Mouse (Mus musculus) forebrain, embryonic 16.5 days (tissue): ENCODE measurements around the gene Tymp. TPM values are rescaled to one million over a fixed set of nuclear protein-coding genes. Genes with fewer than 3 reads are reported as not detected.
A peak's percentile ranks its signal among the peaks of the same experiment; 100 is the strongest.

Experiments used
- ATAC-seq: fragments of 200-750 bp; cut with Nextera tagmentation; 2 replicates; pipeline ENCODE4 v1.8.0; 2017; ENCODE audit warnings: mild to moderate bottlenecking, moderate library complexity
- H3K27ac ChIP-seq: fragments of 300-500 bp; sonication (generic); 2 replicates; pipeline ENCODE4 v1.5.1; 2014; ENCODE audit warnings: low read length, control low read depth
- H3K27me3 ChIP-seq: fragments of 300-500 bp; sonication (generic); replicated peaks from 2 replicates; pipeline ENCODE4 v1.6.1; 2014; ENCODE audit warnings: low read length; ENCODE audit not compliant: control insufficient read depth, insufficient read depth
- H3K36me3 ChIP-seq: fragments of 300-500 bp; sonication (generic); 2 replicates; pipeline ENCODE4 v1.6.1; 2014; ENCODE audit not compliant: control insufficient read depth, insufficient read depth
- H3K4me1 ChIP-seq: fragments of 300-500 bp; sonication (generic); replicated peaks from 2 replicates; pipeline ENCODE4 v1.6.1; 2014; ENCODE audit warnings: low read length; ENCODE audit not compliant: control insufficient read depth, insufficient read depth
- H3K4me2 ChIP-seq: fragments of 300-500 bp; sonication (generic); 2 replicates; pipeline ENCODE4 v1.6.1; 2014; ENCODE audit warnings: mild to moderate bottlenecking, low read length, control low read depth
- H3K4me3 ChIP-seq: fragments of 300-500 bp; sonication (generic); replicated peaks from 2 replicates; pipeline ENCODE4 v1.5.1; 2014; ENCODE audit warnings: mild to moderate bottlenecking, low read length, control low read depth
- H3K9ac ChIP-seq: fragments of 300-500 bp; sonication (generic); replicated peaks from 2 replicates; pipeline ENCODE4 v1.6.1; 2014; ENCODE audit warnings: low read depth, low read length, control low read depth
- H3K9me3 ChIP-seq: fragments of 300-500 bp; sonication (generic); 2 replicates; pipeline ENCODE4 v1.6.1; 2016; ENCODE audit warnings: low read length; ENCODE audit not compliant: control insufficient read depth
- WGBS: fragments of 180-500 bp; shearing (Covaris S2); extraction: QIAGEN DNeasy Blood & Tissue Kit; methylation state at CpG from one replicate; pipeline ENCODE4 v1.1.7; 2014; 5-methylcytosine and 5-hydroxymethylcytosine counted together
- polyA plus RNA-seq: library from polyadenylated mRNA; unstranded; fragments of >200 nt; fragmentation: Nextera tagmentation; extraction: Ambion mirVana; gene quantifications from 2 replicates; pipeline ENCODE4 v1.2.1, GENCODE M21; 2015

Tymp gene
- polyA plus RNA-seq, 1 experiment from 2014 or later: 2.6 TPM

GRCm38 (mm10) chr15:89377362-89377761, 523 bp upstream of the Tymp start:
- 7% methylated on average over 18 of the region's 18 CpGs for WGBS
- H3K27ac ChIP-seq: no peak overlapping the region
- no peak overlapping the region for H3K9ac ChIP-seq
- H3K4me1 ChIP-seq: peaks cover 27% of the 10 kb centered on the region
- H3K4me3 ChIP-seq: no peak overlapping the region
- peaks cover 40% of the 10 kb centered on the region for H3K27me3 ChIP-seq
- no peak overlapping the region for H3K4me2 ChIP-seq
- peaks cover 4% of the 10 kb centered on the region for H3K36me3 ChIP-seq
- no peak for ATAC-seq
- H3K9me3 ChIP-seq: no peaks in the 10 kb centered on the region

- H3K27ac ChIP-seq: no peak overlapping the region
- peaks cover 27% of the 10 kb centered on the region for H3K4me1 ChIP-seq
- no peak overlapping the region for H3K4me3 ChIP-seq
- H3K27me3 ChIP-seq: peaks cover 40% of the 10 kb centered on the region
- peaks cover 13% of the 10 kb centered on the region for H3K36me3 ChIP-seq
- WGBS: 83% methylated on average over 7 of the region's 7 CpGs
- no peak for ATAC-seq
- H3K4me2 ChIP-seq: no peak overlapping the region
- no peak overlapping the region for H3K9ac ChIP-seq
- H3K9me3 ChIP-seq: no peaks in the 10 kb centered on the region
These were observed 799 bp downstream of the Tymp start for GRCm38 (mm10) chr15:89376040-89376439.

- 91% methylated on average over 17 of the region's 17 CpGs for WGBS
- peaks cover 27% of the 10 kb centered on the region for H3K4me1 ChIP-seq
- no peaks in the 10 kb centered on the region for H3K9me3 ChIP-seq
- peaks cover 37% of the 10 kb centered on the region for H3K27me3 ChIP-seq
- H3K36me3 ChIP-seq: peaks cover 21% of the 10 kb centered on the region
- H3K27ac ChIP-seq: no peak overlapping the region
- H3K4me2 ChIP-seq: no peak overlapping the region
- H3K9ac ChIP-seq: no peak overlapping the region
- ATAC-seq: no peak
- H3K4me3 ChIP-seq: no peak overlapping the region
These were observed 1.9 kb downstream of the Tymp start for GRCm38 (mm10) chr15:89374801-89375534.

- no peak for ATAC-seq
- H3K4me3 ChIP-seq: peak overlapping the region; percentile 89
- WGBS: 45% methylated on average over 9 of the region's 9 CpGs
These were observed 2.5 kb downstream of the Tymp start for GRCm38 (mm10) chr15:89374340-89374739.

GRCm38 (mm10) chr15:89373762-89374248, 3.0 kb downstream of the Tymp start, which contains the start of gene Sco2:
TSS of gene Sco2 (minus strand) at chr15:89373846.
- Histone ChIP-seq H3K9me3 (no peaks in the 10 kb centered on the region), H3K4me2 (peak within 1 kb of the TSS; percentile 75), H3K4me1 (peaks cover 20% of the 10 kb centered on the region), H3K27me3 (peaks cover 28% of the 10 kb centered on the region), H3K36me3 (peaks cover 25% of the 10 kb centered on the region), H3K9ac (peak within 1 kb of the TSS; percentile 91), H3K27ac (peak within 1 kb of the TSS; percentile 92), H3K4me3 (peak within 1 kb of the TSS; percentile 89)
- peak; percentile 89 for ATAC-seq
- WGBS: under 1% methylated on average over 40 of the region's 42 CpGs

More at GRCm38 (mm10) chr15:89374340-89374739, 2.5 kb downstream of the Tymp start:
- peaks cover 24% of the 10 kb centered on the region for H3K36me3 ChIP-seq
- H3K4me1 ChIP-seq: peaks cover 25% of the 10 kb centered on the region
- no peaks in the 10 kb centered on the region for H3K9me3 ChIP-seq
- peaks cover 33% of the 10 kb centered on the region for H3K27me3 ChIP-seq
- H3K4me2 ChIP-seq: peak overlapping the region; percentile 75
- H3K9ac ChIP-seq: peak overlapping the region; percentile 91
- peak overlapping the region; percentile 92; the same call in 1 of the 2 replicates for H3K27ac ChIP-seq

GRCm38 (mm10) chr15:89373027-89373761, 3.6 kb downstream of the Tymp start:
- Histone ChIP-seq H3K4me2 (peak overlapping the region; percentile 75), H3K36me3 (peaks cover 29% of the 10 kb centered on the region), H3K4me1 (peaks cover 14% of the 10 kb centered on the region), H3K4me3 (peak overlapping the region; percentile 89), H3K9ac (peak overlapping the region; percentile 91), H3K27ac (peak overlapping the region; percentile 92), H3K27me3 (peaks cover 22% of the 10 kb centered on the region), H3K9me3 (no peaks in the 10 kb centered on the region)
- ATAC-seq: peak; percentile 85
- 2% methylated on average over 35 of the region's 35 CpGs for WGBS

- Histone ChIP-seq H3K36me3 (peaks cover 36% of the 10 kb centered on the region), H3K4me1 (peaks cover 14% of the 10 kb centered on the region), H3K4me2 (peak overlapping the region; percentile 75), H3K9me3 (no peaks in the 10 kb centered on the region), H3K27me3 (peaks cover 15% of the 10 kb centered on the region), H3K9ac (no peak overlapping the region), H3K27ac (no peak overlapping the region), H3K4me3 (peak overlapping the region; percentile 89)
- 83% methylated on average over 7 of the region's 7 CpGs for WGBS
- no peak for ATAC-seq
These were observed 4.3 kb downstream of the Tymp start for GRCm38 (mm10) chr15:89372536-89372935.

GRCm38 (mm10) chr15:89372068-89372467, 4.8 kb downstream of the Tymp start:
- no peak overlapping the region for H3K9ac ChIP-seq
- H3K36me3 ChIP-seq: peaks cover 36% of the 10 kb centered on the region
- no peak overlapping the region for H3K27ac ChIP-seq
- ATAC-seq: no peak
- WGBS: 89% methylated on average over 13 of the region's 13 CpGs
- peaks cover 10% of the 10 kb centered on the region for H3K27me3 ChIP-seq
- H3K4me1 ChIP-seq: peaks cover 14% of the 10 kb centered on the region
- H3K9me3 ChIP-seq: no peaks in the 10 kb centered on the region
- H3K4me2 ChIP-seq: no peak overlapping the region
- no peak overlapping the region for H3K4me3 ChIP-seq

- no peaks in the 10 kb centered on the region for H3K27me3 ChIP-seq
- H3K36me3 ChIP-seq: peaks cover 58% of the 10 kb centered on the region
- no peak overlapping the region for H3K4me2 ChIP-seq
- no peak for ATAC-seq
- H3K27ac ChIP-seq: no peak overlapping the region
- no peak overlapping the region for H3K9ac ChIP-seq
- WGBS: 90% methylated on average over 4 of the region's 4 CpGs
- no peaks in the 10 kb centered on the region for H3K4me1 ChIP-seq
- H3K9me3 ChIP-seq: no peaks in the 10 kb centered on the region
- no peak overlapping the region for H3K4me3 ChIP-seq
These were observed 11.7 kb downstream of the Tymp start for GRCm38 (mm10) chr15:89365141-89365551.
